Mouse (Mus musculus): ENCODE measurements at regions not wholly inside any gene's neighbourhood (a gene's known extent, or its start where the extent isn't known, plus 50 kb on each side); places are given as distances from the start of the nearest gene placed in this dataset.

DNA sequence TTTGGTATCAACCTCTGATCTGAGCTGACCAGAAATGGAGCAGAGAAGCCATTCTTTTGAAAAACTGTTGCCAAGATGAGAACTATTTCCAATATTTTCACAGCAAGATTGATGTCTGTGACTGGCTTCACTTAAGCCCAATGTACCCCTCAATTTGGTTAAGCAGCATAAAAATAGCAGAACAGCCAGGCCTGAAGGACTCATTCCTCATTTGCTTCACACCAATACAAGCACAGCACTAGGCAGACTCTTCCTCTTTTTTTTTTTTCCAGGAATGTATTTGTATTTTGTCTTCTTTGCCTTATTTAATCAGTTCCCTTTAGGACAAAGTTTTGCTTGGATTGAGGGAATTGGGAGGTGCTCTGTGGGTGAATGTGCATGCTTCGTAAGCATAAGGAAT, 441.4 kb upstream of the Btbd3 start:
- TF ChIP-seq CTCF (IDR thresholded peaks at IDR 0.05; ENCODE audit: extremely low read depth, insufficient read depth, low read length) (no peak), POLR2A (IDR thresholded peaks at IDR 0.05; ENCODE audit: extremely low read depth, insufficient read depth, low read length) (no peak)
